In the genomic region with DNA sequence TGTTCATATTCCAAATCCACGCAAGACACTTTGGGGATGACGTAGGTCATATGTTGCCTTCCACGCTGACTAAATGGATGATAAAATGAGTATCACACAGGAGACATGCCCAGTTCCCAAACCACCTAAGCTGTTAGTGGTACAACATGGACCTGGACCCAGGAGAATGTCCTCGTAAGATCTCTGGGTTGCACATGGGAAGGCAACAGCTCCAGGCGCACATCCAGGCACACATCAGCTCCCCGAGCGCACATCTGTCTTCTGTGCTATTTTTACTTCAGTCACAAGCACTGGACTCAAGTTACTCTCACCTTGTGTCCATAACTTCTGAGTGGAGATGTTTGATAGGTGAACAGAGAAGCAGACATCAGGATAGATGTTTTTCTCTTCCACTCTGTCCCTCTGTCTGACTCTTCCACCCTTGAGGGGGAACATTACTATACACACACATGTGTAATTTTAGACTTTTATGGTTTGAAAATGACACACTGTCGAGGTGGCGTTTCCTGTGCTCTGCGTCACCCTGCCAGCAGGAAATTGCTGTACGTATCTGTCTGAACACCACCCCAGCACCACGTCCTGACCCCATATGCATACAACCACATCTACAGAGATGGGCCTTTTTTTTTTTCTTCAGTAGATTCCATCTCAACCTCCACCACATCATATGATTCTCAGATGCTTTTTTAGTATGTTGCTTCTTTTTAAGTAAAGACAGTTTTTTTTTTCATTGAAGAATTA, we compare ENCODE assay signal across 17 mouse cellular contexts. TPM values are rescaled to one million over a fixed set of nuclear protein-coding genes. Genes with fewer than 3 reads are reported as not detected.
DNase-seq lines count a peak whose midpoint lies in the region; ATAC-seq and TF ChIP-seq lines count a peak whose summit lies in the region.
"Had no signal": no experiment of that assay in that cellular context is flagged by ENCODE, and none has a peak within 500 bp of the region (broad histone marks: within the 10 kb centered on the region; RNA-seq: fewer than 3 reads in every experiment).

No protein-coding gene starts in this region.

- no peak overlapping the region for H3K4me2 ChIP-seq in hindbrain, embryonic 16.5 days (ENCODE audit: low read length)
- H3K4me2 ChIP-seq: limb, embryonic 12.5 days; lung, embryonic 14.5 days; midbrain, embryonic 15.5 days; neural tube, embryonic 15.5 days had no signal

- peak; percentile 59 for ATAC-seq in granulocyte monocyte progenitor cell, adult 5-6 weeks (replicated peaks; ENCODE audit: poor library complexity, severe bottlenecking)
- ATAC-seq in hindbrain, embryonic 16.5 days: no peak
- ATAC-seq: midbrain, embryonic 15.5 days had no signal

- H3K27ac ChIP-seq in small intestine, adult 2 months (ENCODE audit: insufficient read depth, low read depth, low read length): peak overlapping the region; percentile 45; the same call in 1 of the 2 replicates
- H3K27ac ChIP-seq in kidney, adult 2 months (ENCODE audit: insufficient read depth, low read depth, low read length): no peak overlapping the region
- no peak overlapping the region for H3K27ac ChIP-seq in hindbrain, embryonic 16.5 days (ENCODE audit: low read depth, low read length)
- H3K27ac ChIP-seq: limb, embryonic 12.5 days; midbrain, embryonic 15.5 days; neural tube, embryonic 15.5 days had no signal

- peak; percentile 6 for DNase-seq in gastrocnemius, postnatal 14 days
- DNase-seq in gastrocnemius, postnatal 36 days: no peak
- DNase-seq in CD4-positive helper T cell, adult 2 months (ENCODE audit: low read depth, low spot score): peak; percentile 93
- DNase-seq in kidney, adult 2 months: no peak
- DNase-seq in left cerebral cortex, adult 8-10 months (ENCODE audit: low spot score in 2 of 2): no peak
- DNase-seq: adrenal gland, postnatal 14 days; cerebellum, postnatal 36 days; kidney, adult 8-10 months; layer of hippocampus, adult 9-11 months; lung, embryonic 14.5 days; right cerebral cortex, postnatal 4 days had no signal

- intact Hi-C loops in gastrocnemius, postnatal 14 days (cut with DNase I; ENCODE audit: low total_unique reads): no loop called here
- intact Hi-C loops in gastrocnemius, postnatal 36 days (cut with DNase I): no loop called here

- no peak for TF ChIP-seq POLR2A in small intestine, adult 2 months (IDR thresholded peaks at IDR 0.05; ENCODE audit: low read depth, low read length)
- no peak for TF ChIP-seq POLR2A in kidney, adult 2 months (IDR thresholded peaks at IDR 0.05; ENCODE audit: low read depth, low read length)

- H3K4me1 ChIP-seq in small intestine, adult 2 months (ENCODE audit: control insufficient read depth, insufficient read depth, insufficient read length, low read length): no peaks in the 10 kb centered on the region
- no peaks in the 10 kb centered on the region for H3K4me1 ChIP-seq in kidney, adult 2 months (ENCODE audit: control insufficient read depth, insufficient read depth, low read length)
- no peaks in the 10 kb centered on the region for H3K4me1 ChIP-seq in hindbrain, embryonic 16.5 days (ENCODE audit: control insufficient read depth, insufficient read depth, low read depth, low read length)
- H3K4me1 ChIP-seq: midbrain, embryonic 15.5 days; neural tube, embryonic 15.5 days had no signal

- no peaks in the 10 kb centered on the region for H3K27me3 ChIP-seq in small intestine, adult 2 months (ENCODE audit: control insufficient read depth, insufficient read depth, low read length)
- H3K27me3 ChIP-seq in kidney, adult 2 months (replicated peaks; ENCODE audit: control insufficient read depth, insufficient read depth, low read length): no peaks in the 10 kb centered on the region
- H3K27me3 ChIP-seq in hindbrain, embryonic 16.5 days (replicated peaks; ENCODE audit: control insufficient read depth, insufficient read depth, low read length): no peaks in the 10 kb centered on the region
- H3K27me3 ChIP-seq: midbrain, embryonic 15.5 days; neural tube, embryonic 15.5 days had no signal

- 78% methylated on average over 12 of the region's 12 CpGs for WGBS in small intestine, adult 2 months
- 75% methylated on average over 12 of the region's 12 CpGs for WGBS in kidney, adult 2 months
- WGBS in hindbrain, embryonic 16.5 days: 91% methylated on average over 12 of the region's 12 CpGs

- H3K9ac ChIP-seq in hindbrain, embryonic 16.5 days (ENCODE audit: low read depth, low read length): no peak overlapping the region
- H3K9ac ChIP-seq: limb, embryonic 12.5 days; lung, embryonic 14.5 days; midbrain, embryonic 15.5 days; neural tube, embryonic 15.5 days had no signal

- no peak for TF ChIP-seq CTCF in small intestine, adult 2 months (IDR thresholded peaks at IDR 0.05; ENCODE audit: extremely low read depth, insufficient read length, insufficient replicate concordance, low read depth, low read length)
- no peak for TF ChIP-seq CTCF in kidney, adult 2 months (conservative IDR thresholded peaks at IDR 0.05; ENCODE audit: insufficient read depth, insufficient read length, low read depth, low read length)

- no peaks in the 10 kb centered on the region for H3K9me3 ChIP-seq in hindbrain, embryonic 16.5 days (ENCODE audit: control insufficient read depth, low read length)
- H3K9me3 ChIP-seq: limb, embryonic 12.5 days; midbrain, embryonic 15.5 days; neural tube, embryonic 15.5 days had no signal

- no peak overlapping the region for H3K4me3 ChIP-seq in small intestine, adult 2 months (ENCODE audit: low read depth, low read length)
- H3K4me3 ChIP-seq in kidney, adult 2 months (ENCODE audit: insufficient read depth, low read depth, low read length): no peak overlapping the region
- no peak overlapping the region for H3K4me3 ChIP-seq in hindbrain, embryonic 16.5 days (ENCODE audit: low read length)
- H3K4me3 ChIP-seq: limb, embryonic 12.5 days; midbrain, embryonic 15.5 days; neural tube, embryonic 15.5 days had no signal

- H3K36me3 ChIP-seq in small intestine, adult 2 months (ENCODE audit: control insufficient read depth, insufficient read depth, low read length): no peaks in the 10 kb centered on the region
- no peaks in the 10 kb centered on the region for H3K36me3 ChIP-seq in kidney, adult 2 months (ENCODE audit: control insufficient read depth, insufficient read depth, low read length)
- no peaks in the 10 kb centered on the region for H3K36me3 ChIP-seq in hindbrain, embryonic 16.5 days (ENCODE audit: control insufficient read depth, insufficient read depth, low read length)
- H3K36me3 ChIP-seq: limb, embryonic 12.5 days; midbrain, embryonic 15.5 days; neural tube, embryonic 15.5 days had no signal

RNA-seq across cellular contexts. Expression of gene Sytl2, which starts 51.6 kb away (rescaled TPM):
- total RNA-seq in gastrocnemius, postnatal 14 days (2021): 10 to 100 TPM; 22.3 to 32.1 TPM
- total RNA-seq in gastrocnemius, postnatal 36 days (2021): 1 to 10 TPM; 5.1 to 5.3 TPM
- not detected in 2 replicates for total RNA-seq in granulocyte monocyte progenitor cell, adult 5-6 weeks (2014; fragmentation: Nextera tagmentation)
- total RNA-seq in granulocyte monocyte progenitor cell, adult 5-6 weeks (2017): not detected in 2 replicates
- 4.2 and 5.1 TPM in 2 replicates for polyA plus RNA-seq in small intestine, adult 2 months (2012; rRNA removed)
- 9.0 and 9.6 TPM in 2 replicates for polyA plus RNA-seq in kidney, adult 2 months (2012; rRNA removed)
- total RNA-seq in left cerebral cortex, adult 8-10 months (2022): 100 to 1,000 TPM in 1 of 4 experiments, 10 to 100 TPM in 3; 79.5 to 104 (median 86.6) TPM
- 7.8 and 7.9 TPM in 2 replicates for polyA plus RNA-seq in hindbrain, embryonic 16.5 days (2015; fragmentation: Nextera tagmentation; extraction: Ambion mirVana)

Comparison
In these comparisons a context has a peak if more than half of its experiments do, and no peak if none do; other contexts are left out.
1. DNase-seq: peak in gastrocnemius, postnatal 14 days (single experiment) and CD4-positive helper T cell, adult 2 months (single experiment); none in gastrocnemius, postnatal 36 days (0 of 2), kidney, adult 2 months (single experiment) and left cerebral cortex, adult 8-10 months (0 of 2).
2. RNA of gene Sytl2, which starts 51.6 kb away (total RNA-seq): 79.5 to 104 TPM in left cerebral cortex, adult 8-10 months, 22.3 to 32.1 TPM in gastrocnemius, postnatal 14 days and 5.1 to 5.3 TPM in gastrocnemius, postnatal 36 days; not detected in granulocyte monocyte progenitor cell, adult 5-6 weeks; every median in the first group is over 4 times any median in the second.